Mouse (Mus musculus): ENCODE data around the gene Cfap54.

DNA sequence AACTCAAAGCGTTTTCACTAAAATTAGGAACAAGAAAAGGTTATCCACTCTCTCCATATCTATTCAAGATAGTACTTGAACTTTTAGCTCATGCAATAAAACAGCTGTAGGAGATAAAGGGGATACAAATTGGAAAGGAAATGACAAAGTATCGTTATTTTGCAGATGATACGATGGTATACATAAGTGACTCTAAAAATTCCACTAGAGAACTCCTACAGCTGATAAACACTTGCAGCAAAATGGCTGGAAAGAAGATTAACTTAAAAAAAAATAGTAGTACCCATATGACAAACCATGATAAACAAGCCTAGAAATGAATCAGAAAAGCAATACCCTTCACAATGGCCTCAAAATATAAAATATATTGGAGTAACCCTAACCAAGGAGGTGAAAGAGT lies 352.7 kb downstream of the Cfap54 start:
- TF ChIP-seq CTCF (IDR thresholded peaks at IDR 0.05; ENCODE audit: extremely low read depth, insufficient read depth, insufficient read length, insufficient replicate concordance) = no peak
- TF ChIP-seq POLR2A (IDR thresholded peaks at IDR 0.05; ENCODE audit: low read depth, low read length) = no peak

Data from spleen, adult 2 months (tissue).